9 mouse cellular contexts compared by ENCODE assay signal in genomic region chr3:151914010-151914513, GRCm38 (mm10).
DNase-seq lines count a peak whose midpoint lies in the region; ATAC-seq and TF ChIP-seq lines count a peak whose summit lies in the region.
"Had no signal": no experiment of that assay in that cellular context is flagged by ENCODE, and none has a peak within 500 bp of the region (broad histone marks: within the 10 kb centered on the region; RNA-seq: fewer than 3 reads in every experiment).

No protein-coding gene starts in this region.

- H3K79me2 ChIP-seq in liver, adult 2 months (ENCODE audit: control insufficient read depth, insufficient read depth, low read length), result no peaks in the 10 kb centered on the region

- no peak overlapping the region for H3K4me2 ChIP-seq in neural tube, embryonic 11.5 days (ENCODE audit: low read depth)

- no peaks in the 10 kb centered on the region; the same call in 1 of the 2 replicates for H3K27me3 ChIP-seq in liver, adult 2 months (ENCODE audit: control insufficient read depth, insufficient read depth, low read length)
- no peaks in the 10 kb centered on the region for H3K27me3 ChIP-seq in neural tube, embryonic 11.5 days (ENCODE audit: control insufficient read depth, insufficient read depth, low read length)

- TF ChIP-seq CTCF in liver, adult 2 months (IDR thresholded peaks at IDR 0.05; ENCODE audit: low read depth, low read length), result no peak

- H3K27ac ChIP-seq in liver, adult 2 months (replicated peaks; ENCODE audit: insufficient read depth, low read depth, low read length), result no peak overlapping the region
- H3K27ac ChIP-seq in neural tube, embryonic 11.5 days (ENCODE audit: low read depth, low read length), result no peak overlapping the region

- TF ChIP-seq POLR2A in liver, adult 2 months (IDR thresholded peaks at IDR 0.05; ENCODE audit: extremely low read depth, insufficient read depth, low read length), result no peak

- peak; percentile 50 for DNase-seq in 3T3-L1 (ENCODE audit: low read depth, low spot score)
- DNase-seq in embryo, embryonic 10.5 days (ENCODE audit: low spot score), result peak; percentile 57
- DNase-seq in gastrocnemius, postnatal 25 days, result peak; percentile 50
- peak; percentile 16 for DNase-seq in kidney, adult 11 months
- DNase-seq in liver, adult 2 months (ENCODE audit: extremely low read depth, low read depth, low spot score), result peak; percentile 32
- peak; percentile 49 for DNase-seq in neural tube, embryonic 11.5 days (ENCODE audit: low spot score)
- no peak for DNase-seq in MN1 (ENCODE audit: low spot score)
- no peak for DNase-seq in layer of hippocampus, adult 11-12 months (ENCODE audit: low spot score)

- H3K36me3 ChIP-seq in liver, adult 2 months (ENCODE audit: control insufficient read depth, insufficient read depth, low read length), result no peaks in the 10 kb centered on the region
- no peaks in the 10 kb centered on the region for H3K36me3 ChIP-seq in neural tube, embryonic 11.5 days (ENCODE audit: control insufficient read depth, insufficient read depth, low read length)
- H3K36me3 ChIP-seq: G1E had no signal

- no peak overlapping the region for H3K4me3 ChIP-seq in liver, adult 2 months (ENCODE audit: insufficient read depth, low read depth, low read length)
- H3K4me3 ChIP-seq in neural tube, embryonic 11.5 days (ENCODE audit: low read depth, low read length), result no peak overlapping the region

- peaks cover 2% of the 10 kb centered on the region; the same call in 1 of the 2 replicates for H3K4me1 ChIP-seq in liver, adult 2 months (ENCODE audit: control insufficient read depth, insufficient read depth, low read length)
- no peaks in the 10 kb centered on the region for H3K4me1 ChIP-seq in neural tube, embryonic 11.5 days (ENCODE audit: control insufficient read depth, insufficient read depth, low read length)

- peak; percentile 64 for ATAC-seq in neural tube, embryonic 11.5 days (ENCODE audit: insufficient read depth, low FRiP score, low TSS enrichment)

- no peak overlapping the region for H3K9ac ChIP-seq in liver, adult 2 months (ENCODE audit: low read depth, low read length)
- no peak overlapping the region for H3K9ac ChIP-seq in neural tube, embryonic 11.5 days (ENCODE audit: low read length)

- H3K9me3 ChIP-seq in neural tube, embryonic 11.5 days (ENCODE audit: control insufficient read depth, low read length), result no peaks in the 10 kb centered on the region

- WGBS in liver, adult 2 months, result 54% methylated on average over 13 of the region's 13 CpGs
- 57% methylated on average over 13 of the region's 13 CpGs for WGBS in neural tube, embryonic 11.5 days

Comparison
In these comparisons a context has a peak if more than half of its experiments do, and no peak if none do; other contexts are left out.
1. DNase-seq: peak in 3T3-L1 (single experiment), embryo, embryonic 10.5 days (single experiment), gastrocnemius, postnatal 25 days (single experiment), kidney, adult 11 months (single experiment), liver, adult 2 months (single experiment) and neural tube, embryonic 11.5 days (single experiment); none in MN1 (single experiment) and layer of hippocampus, adult 11-12 months (single experiment).